Mouse (Mus musculus) brain, embryonic 14.5 days (tissue): ENCODE measurements around the gene Nmrk1.

Experiments
- CTCF ChIP-seq: fragments of 200-500 bp; IDR thresholded peaks from 2 replicates; pipeline ENCODE4 v1.5.1; 2012; ENCODE audit warnings: inconsistent platforms, mild to moderate bottlenecking, moderate library complexity, borderline replicate concordance; ENCODE audit not compliant: insufficient read depth, insufficient read length; ENCODE audit errors: extremely low read depth
- POLR2A ChIP-seq: fragments of 200-500 bp; IDR thresholded peaks from 2 replicates; pipeline ENCODE4 v1.6.1; 2012; ENCODE audit warnings: mild to moderate bottlenecking, inconsistent platforms, borderline replicate concordance; ENCODE audit not compliant: poor library complexity, insufficient read depth, insufficient read length, severe bottlenecking; ENCODE audit errors: extremely low read depth

- TF ChIP-seq POLR2A (no peak), CTCF (no peak)
Observed at GRCm38 (mm10) chr19:18637954-18638353, 6.2 kb downstream of the Nmrk1 start.
